Mouse (Mus musculus): ENCODE data around the gene Tbccd1. TPM values are rescaled to one million over a fixed set of nuclear protein-coding genes. Genes with fewer than 3 reads are reported as not detected.

The Tbccd1 gene
- polyA plus RNA-seq, 1 experiment from 2014 or later = 33.6 TPM

GRCm38 (mm10) chr16:22856773-22857172 lies 696 bp downstream of the Tbccd1 start:
- Histone ChIP-seq H3K4me1 (ENCODE audit: insufficient read depth) (peaks cover 6% of the 10 kb centered on the region), H3K36me3 (ENCODE audit: insufficient read depth) (peaks cover 11% of the 10 kb centered on the region), H3K4me3 (ENCODE audit: low read depth, low read length) (peak overlapping the region; percentile 90), H3K9me3 (ENCODE audit: low read depth, low read length) (no peaks in the 10 kb centered on the region), H3K4me2 (peak overlapping the region; percentile 92), H3K27ac (ENCODE audit: low read depth) (peak overlapping the region; percentile 72), H3K27me3 (ENCODE audit: insufficient read depth, low read length) (no peaks in the 10 kb centered on the region), H3K9ac (peak overlapping the region; percentile 61)
- no peak for TF ChIP-seq CTCF (IDR thresholded peaks at IDR 0.05; ENCODE audit: low read depth)
- 8% methylated on average over 9 of the region's 9 CpGs for WGBS
- DNase-seq (no peak), ATAC-seq (ENCODE audit: insufficient read depth) (no peak)

GRCm38 (mm10) chr16:22852709-22853108 lies 4.8 kb downstream of the Tbccd1 start:
- no peak for TF ChIP-seq CTCF (IDR thresholded peaks at IDR 0.05; ENCODE audit: low read depth)
- ATAC-seq (ENCODE audit: insufficient read depth) = no peak
- 85% methylated on average over 4 of the region's 4 CpGs for WGBS

DNA sequence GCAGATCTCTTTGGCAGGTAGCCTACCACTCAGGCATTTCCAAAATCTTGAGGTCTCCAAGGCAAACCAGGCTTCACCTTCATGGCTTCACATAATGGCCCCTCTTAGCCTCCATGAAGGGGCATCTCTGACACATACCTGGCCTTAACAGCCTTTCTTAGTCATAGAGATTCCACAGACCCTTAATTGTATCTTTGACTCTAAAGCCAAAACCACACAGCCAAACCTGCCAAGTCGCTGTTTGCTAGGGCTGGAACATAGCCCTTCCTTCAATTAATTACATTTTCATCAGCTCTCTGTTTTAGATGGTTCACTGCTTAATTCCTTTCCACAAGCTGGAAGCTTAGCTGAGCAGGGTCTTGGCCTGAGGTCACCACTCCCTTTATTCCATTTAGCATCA lies 9.1 kb downstream of the Tbccd1 start:
- no peak overlapping the region for H3K4me2 ChIP-seq
- H3K9ac ChIP-seq = no peak overlapping the region
- no peaks in the 10 kb centered on the region for H3K27me3 ChIP-seq (ENCODE audit: insufficient read depth, low read length)
- no peak for ATAC-seq (ENCODE audit: insufficient read depth)
- 86% methylated on average over 1 of the region's 1 CpGs for WGBS
- H3K4me1 ChIP-seq (ENCODE audit: insufficient read depth) = no peaks in the 10 kb centered on the region; the same call in 1 of the 2 replicates
- H3K4me3 ChIP-seq (ENCODE audit: low read depth, low read length) = no peak overlapping the region
- no peaks in the 10 kb centered on the region for H3K9me3 ChIP-seq (ENCODE audit: low read depth, low read length)
- DNase-seq = no peak
- no peaks in the 10 kb centered on the region for H3K36me3 ChIP-seq (ENCODE audit: insufficient read depth)
- no peak overlapping the region for H3K27ac ChIP-seq (ENCODE audit: low read depth)
- TF ChIP-seq CTCF (IDR thresholded peaks at IDR 0.05; ENCODE audit: low read depth) = no peak

More at GRCm38 (mm10) chr16:22852709-22853108, 4.8 kb downstream of the Tbccd1 start:
- H3K27ac ChIP-seq (ENCODE audit: low read depth) = no peak overlapping the region
- H3K9me3 ChIP-seq (ENCODE audit: low read depth, low read length) = no peaks in the 10 kb centered on the region
- no peaks in the 10 kb centered on the region for H3K4me1 ChIP-seq (ENCODE audit: insufficient read depth)
- no peaks in the 10 kb centered on the region for H3K27me3 ChIP-seq (ENCODE audit: insufficient read depth, low read length)
- no peak for DNase-seq
- H3K4me2 ChIP-seq = no peak overlapping the region
- no peak overlapping the region for H3K4me3 ChIP-seq (ENCODE audit: low read depth, low read length)
- H3K9ac ChIP-seq = no peak overlapping the region
- H3K36me3 ChIP-seq (ENCODE audit: insufficient read depth) = no peaks in the 10 kb centered on the region

GRCm38 (mm10) chr16:22847686-22848085 lies 9.8 kb downstream of the Tbccd1 start:
- Histone ChIP-seq H3K4me1 (ENCODE audit: insufficient read depth) (no peaks in the 10 kb centered on the region; the same call in 1 of the 2 replicates), H3K4me2 (no peak overlapping the region), H3K27ac (ENCODE audit: low read depth) (no peak overlapping the region), H3K27me3 (ENCODE audit: insufficient read depth, low read length) (no peaks in the 10 kb centered on the region), H3K9me3 (ENCODE audit: low read depth, low read length) (no peaks in the 10 kb centered on the region), H3K4me3 (ENCODE audit: low read depth, low read length) (no peak overlapping the region), H3K36me3 (ENCODE audit: insufficient read depth) (no peaks in the 10 kb centered on the region), H3K9ac (no peak overlapping the region)
- DNase-seq = no peak
- TF ChIP-seq CTCF (IDR thresholded peaks at IDR 0.05; ENCODE audit: low read depth) = no peak
- no peak for ATAC-seq (ENCODE audit: insufficient read depth)
- WGBS = 91% methylated on average over 1 of the region's 1 CpGs

DNA sequence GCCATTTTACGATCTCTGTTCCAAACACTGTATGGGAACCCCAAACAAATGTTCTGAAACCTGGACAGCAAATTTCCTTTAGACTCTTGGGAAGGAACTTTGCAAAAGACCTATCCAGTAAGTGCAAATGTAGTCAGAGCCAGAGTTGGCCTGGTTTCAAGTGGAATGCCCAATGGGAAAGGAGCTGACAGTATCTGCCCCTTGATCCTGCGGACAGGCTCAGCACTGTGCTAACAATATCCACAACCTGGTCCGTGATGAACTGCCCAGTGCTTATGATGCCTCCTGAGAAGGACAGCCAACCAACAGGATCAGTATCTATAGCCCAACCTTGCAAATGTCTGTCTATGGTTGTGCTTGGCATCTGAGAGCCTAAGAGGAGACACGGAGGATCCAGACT lies 12.0 kb downstream of the Tbccd1 start:
- no peak for ATAC-seq (ENCODE audit: insufficient read depth)
- Histone ChIP-seq H3K36me3 (ENCODE audit: insufficient read depth) (peaks cover 11% of the 10 kb centered on the region; the same call in 1 of the 2 replicates), H3K27ac (ENCODE audit: low read depth) (no peak overlapping the region), H3K4me1 (ENCODE audit: insufficient read depth) (no peaks in the 10 kb centered on the region; the same call in 1 of the 2 replicates), H3K27me3 (ENCODE audit: insufficient read depth, low read length) (no peaks in the 10 kb centered on the region), H3K4me3 (ENCODE audit: low read depth, low read length) (no peak overlapping the region), H3K9me3 (ENCODE audit: low read depth, low read length) (no peaks in the 10 kb centered on the region), H3K4me2 (no peak overlapping the region), H3K9ac (no peak overlapping the region)
- no peak for TF ChIP-seq CTCF (IDR thresholded peaks at IDR 0.05; ENCODE audit: low read depth)
- DNase-seq = no peak
- 86% methylated on average over 4 of the region's 4 CpGs for WGBS

- H3K9ac ChIP-seq = peak overlapping the region; percentile 72
- DNase-seq = no peak
- no peak overlapping the region for H3K27ac ChIP-seq (ENCODE audit: low read depth)
- TF ChIP-seq CTCF (IDR thresholded peaks at IDR 0.05; ENCODE audit: low read depth) = no peak
- ATAC-seq (ENCODE audit: insufficient read depth) = no peak; the same call in 1 of the 2 replicates
- H3K27me3 ChIP-seq (ENCODE audit: insufficient read depth, low read length) = no peaks in the 10 kb centered on the region
- H3K36me3 ChIP-seq (ENCODE audit: insufficient read depth) = peaks cover 12% of the 10 kb centered on the region; the same call in 1 of the 2 replicates
- 64% methylated on average over 5 of the region's 5 CpGs for WGBS
- H3K4me2 ChIP-seq = peak overlapping the region; percentile 91
- H3K4me1 ChIP-seq (ENCODE audit: insufficient read depth) = no peaks in the 10 kb centered on the region; the same call in 1 of the 2 replicates
- H3K9me3 ChIP-seq (ENCODE audit: low read depth, low read length) = no peaks in the 10 kb centered on the region
- peak overlapping the region; percentile 53; the same call in 1 of the 2 replicates for H3K4me3 ChIP-seq (ENCODE audit: low read depth, low read length)
These were observed 12.6 kb downstream of the Tbccd1 start for GRCm38 (mm10) chr16:22844834-22845233.

- Histone ChIP-seq H3K27me3 (ENCODE audit: insufficient read depth, low read length) (no peaks in the 10 kb centered on the region), H3K27ac (ENCODE audit: low read depth) (no peak overlapping the region; the same call in 1 of the 2 replicates), H3K36me3 (ENCODE audit: insufficient read depth) (peaks cover 15% of the 10 kb centered on the region), H3K9ac (peak overlapping the region; percentile 72), H3K4me3 (ENCODE audit: low read depth, low read length) (peak overlapping the region; percentile 53), H3K4me1 (ENCODE audit: insufficient read depth) (no peaks in the 10 kb centered on the region; the same call in 1 of the 2 replicates), H3K4me2 (peak overlapping the region; percentile 91), H3K9me3 (ENCODE audit: low read depth, low read length) (no peaks in the 10 kb centered on the region)
- whole genome bisulfite sequencing = 6% methylated on average over 26 of the region's 26 CpGs
- ATAC-seq (ENCODE audit: insufficient read depth) (peak; percentile 96), DNase-seq (peak; percentile 94)
- no peak for TF ChIP-seq CTCF (IDR thresholded peaks at IDR 0.05; ENCODE audit: low read depth)
These were observed 13.2 kb downstream of the Tbccd1 start for GRCm38 (mm10) chr16:22844061-22844801.

Measured in lung, embryonic 14.5 days (tissue).